In the genomic region with DNA sequence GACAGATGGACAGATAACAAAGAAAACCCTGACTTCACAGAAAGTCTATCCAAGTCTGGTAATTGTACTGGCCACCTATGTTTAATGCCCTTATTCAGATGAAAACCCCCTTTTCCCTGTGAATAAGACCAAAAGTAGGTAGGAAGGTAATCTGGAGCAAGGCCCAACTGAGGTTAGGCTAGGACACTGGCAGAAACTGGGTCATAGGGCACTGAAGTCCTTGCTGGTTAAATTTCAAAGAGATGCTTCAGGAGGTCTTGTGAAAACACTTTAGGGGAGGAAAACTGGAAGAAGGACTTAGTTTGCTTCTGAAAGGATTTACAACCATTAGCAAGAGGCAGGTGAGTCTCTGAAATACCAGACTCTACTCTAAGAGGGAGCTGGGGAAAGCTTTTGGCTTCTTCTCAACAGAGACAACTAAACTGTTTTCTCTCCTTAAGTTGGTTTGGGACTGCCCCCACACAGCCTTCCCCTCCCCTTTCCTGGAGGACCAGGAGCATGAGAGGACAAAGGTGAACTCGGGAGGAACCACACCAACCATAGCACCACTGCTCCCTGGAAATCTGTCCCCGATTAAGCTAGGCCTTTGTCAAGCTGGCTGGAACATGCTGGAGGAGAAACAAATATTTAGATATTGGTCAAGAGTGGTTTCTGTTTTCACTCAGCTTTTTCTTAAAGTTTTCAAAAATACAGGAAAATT, we compare ENCODE assay signal across 15 mouse cellular contexts. TPM values are rescaled to one million over a fixed set of nuclear protein-coding genes. Genes with fewer than 3 reads are reported as not detected.
"Had no signal": no experiment of that assay in that cellular context is flagged by ENCODE, and none has a peak within 500 bp of the region (broad histone marks: within the 10 kb centered on the region; RNA-seq: fewer than 3 reads in every experiment).

No protein-coding gene starts in this region.

- H3K9ac ChIP-seq: liver, embryonic 13.5 days; liver, postnatal 0 days had no signal

- ATAC-seq: liver, postnatal 0 days had no signal

- H3K9me3 ChIP-seq: limb, embryonic 10.5 days; liver, embryonic 13.5 days; lung, embryonic 15.5 days; megakaryocyte, embryonic 14.5 days had no signal

- H3K27me3 ChIP-seq: liver, embryonic 13.5 days; lung, embryonic 15.5 days had no signal

- H3K36me3 ChIP-seq: limb, embryonic 10.5 days; liver, embryonic 13.5 days; lung, embryonic 15.5 days had no signal

- H3K4me3 ChIP-seq: liver, embryonic 13.5 days had no signal

- H3K27ac ChIP-seq: hindbrain, postnatal 0 days; kidney, postnatal 0 days; limb, embryonic 10.5 days; liver, embryonic 13.5 days; lung, embryonic 15.5 days; macrophage had no signal

- DNase-seq: liver, embryonic 13.5 days; liver, postnatal 0 days; lung, postnatal 14 days; right cerebral cortex, postnatal 14 days; thymus, postnatal 36 days had no signal

RNA-seq across cellular contexts. Expression of a gene that starts 20.6 kb away (rescaled TPM):
- polyA plus RNA-seq: limb, embryonic 10.5 days; macrophage had no signal

RNA-seq across cellular contexts. Expression of a gene that starts 47.3 kb away (rescaled TPM):
- polyA plus RNA-seq: intestine, embryonic 14.5 days; limb, embryonic 10.5 days; liver, embryonic 13.5 days; liver, postnatal 0 days; macrophage; neural tube, embryonic 14.5 days; stomach, embryonic 16.5 days; thymus, postnatal 0 days had no signal
